Mouse (Mus musculus) MEL (cell line): ENCODE measurements around the gene Tet3. TPM values are rescaled to one million over a fixed set of nuclear protein-coding genes. Genes with fewer than 3 reads are reported as not detected.
A peak's percentile ranks its signal among the peaks of the same experiment; 100 is the strongest.

ENCODE experiments used
- DNase-seq: peaks from one replicate; pipeline ENCODE4 v3.0.0; 2011; ENCODE audit warnings: low read depth, low spot score
- H3K27ac ChIP-seq: 2 replicates; pipeline ENCODE4 v1.5.1; 2012; ENCODE audit warnings: low read depth, mild to moderate bottlenecking, control low read depth, low read length, moderate library complexity; ENCODE audit not compliant: control insufficient read depth
- H3K27me3 ChIP-seq, 2 experiments: fragments of 150-350 bp in 1 of 2; sonication (generic) in 1 of 2; 2 replicates each; pipeline ENCODE4 v1.6.1; 2012; ENCODE audit warnings: low read length in 2 of 2, mild to moderate bottlenecking in 2 of 2, improper control_type of control experiment in 1 of 2, moderate library complexity in 1 of 2; ENCODE audit not compliant: insufficient read depth in 2 of 2, control insufficient read depth in 1 of 2
- H3K36me3 ChIP-seq, 2 experiments: 2 replicates each; pipeline ENCODE4 v1.6.1; 2012 to 2014; ENCODE audit warnings: low read length in 2 of 2, improper control_type of control experiment in 1 of 2, inconsistent platforms in 1 of 2, mild to moderate bottlenecking in 1 of 2; ENCODE audit not compliant: insufficient read depth in 2 of 2, control insufficient read depth in 1 of 2
- H3K4me1 ChIP-seq, 2 experiments: fragments of 150-350 bp in 1 of 2; sonication (generic) in 1 of 2; 2 replicates each; pipeline ENCODE4 v1.6.1; 2012; ENCODE audit warnings: low read length in 2 of 2, improper control_type of control experiment in 1 of 2, mild to moderate bottlenecking in 1 of 2; ENCODE audit not compliant: insufficient read depth in 2 of 2, control insufficient read depth in 1 of 2
- H3K4me3 ChIP-seq, 2 experiments: fragments of 150-350 bp in 1 of 2; sonication (generic) in 1 of 2; 2 replicates each; pipeline ENCODE4 v1.5.1; 2012; ENCODE audit warnings: low read depth in 2 of 2, low read length in 2 of 2, mild to moderate bottlenecking in 2 of 2, moderate library complexity in 2 of 2, control low read depth in 1 of 2, improper control_type of control experiment in 1 of 2; ENCODE audit not compliant: control insufficient read depth in 1 of 2, insufficient read depth in 1 of 2
- H3K79me2 ChIP-seq: 2 replicates; pipeline ENCODE4 v1.6.1; 2012; ENCODE audit warnings: mild to moderate bottlenecking, low read length, moderate library complexity; ENCODE audit not compliant: control insufficient read depth, poor library complexity, insufficient read depth
- H3K9ac ChIP-seq: 2 replicates; pipeline ENCODE4 v1.6.1; 2012; ENCODE audit warnings: low read depth, mild to moderate bottlenecking, control low read depth, low read length, moderate library complexity; ENCODE audit not compliant: control insufficient read depth, poor library complexity, severe bottlenecking
- H3K9me3 ChIP-seq: fragments of 150-350 bp; sonication (generic); replicated peaks from 2 replicates; pipeline ENCODE4 v1.6.1; 2012; ENCODE audit warnings: mild to moderate bottlenecking, low read length, improper control_type of control experiment, moderate library complexity; ENCODE audit not compliant: insufficient read depth
- CHD1 ChIP-seq: IDR thresholded peaks from 2 replicates; pipeline ENCODE4 v1.6.1; 2012; ENCODE audit warnings: low read depth, mild to moderate bottlenecking, inconsistent platforms, low read length, improper control_type of control experiment
- ELF1 ChIP-seq: IDR thresholded peaks from 2 replicates; pipeline ENCODE4 v1.6.1; 2014; ENCODE audit warnings: low read depth, mild to moderate bottlenecking, inconsistent platforms, low read length, improper control_type of control experiment, moderate library complexity
- EP300 ChIP-seq, 2 experiments: IDR thresholded peaks; 2 replicates each; pipeline ENCODE4 v1.6.1; 2011; ENCODE audit warnings: improper control_type of control experiment in 2 of 2, low read length in 2 of 2, low read depth in 1 of 2, mild to moderate bottlenecking in 1 of 2
- GABPA ChIP-seq: IDR thresholded peaks from 2 replicates; pipeline ENCODE4 v1.6.1; 2012; ENCODE audit warnings: low read depth, mild to moderate bottlenecking, inconsistent platforms, low read length, improper control_type of control experiment, moderate library complexity
- GATA1 ChIP-seq: IDR thresholded peaks from 2 replicates; pipeline ENCODE4 v1.6.1; 2011; ENCODE audit warnings: low read depth, low read length, improper control_type of control experiment
- JUND ChIP-seq: IDR thresholded peaks from 2 replicates; pipeline ENCODE4 v1.6.1; 2011; ENCODE audit warnings: low read depth, mild to moderate bottlenecking, improper control_type of control experiment, low read length
- MAX ChIP-seq: IDR thresholded peaks from 2 replicates; pipeline ENCODE4 v1.6.1; 2011; ENCODE audit warnings: low read length, improper control_type of control experiment
- MAZ ChIP-seq: IDR thresholded peaks from 2 replicates; pipeline ENCODE4 v1.6.1; 2012; ENCODE audit warnings: low read depth, mild to moderate bottlenecking, inconsistent platforms, low read length, improper control_type of control experiment
- MYB ChIP-seq: IDR thresholded peaks from 2 replicates; pipeline ENCODE4 v1.6.1; 2011; ENCODE audit warnings: mild to moderate bottlenecking, low read depth, low read length, improper control_type of control experiment
- MYC ChIP-seq: IDR thresholded peaks from 2 replicates; pipeline ENCODE4 v1.6.1; 2011; ENCODE audit warnings: low read depth, mild to moderate bottlenecking, low read length, improper control_type of control experiment, moderate library complexity
- NELFE ChIP-seq: IDR thresholded peaks from 2 replicates; pipeline ENCODE4 v1.6.1; 2011; ENCODE audit warnings: low read depth, low read length, improper control_type of control experiment
- POLR2A ChIP-seq, 2 experiments: IDR thresholded peaks; 2 replicates each; pipeline ENCODE4 v1.6.1; 2011 to 2012; ENCODE audit warnings: low read length in 2 of 2, mild to moderate bottlenecking in 2 of 2, control low read depth in 1 of 2, improper control_type of control experiment in 1 of 2, low read depth in 1 of 2, moderate library complexity in 1 of 2; ENCODE audit not compliant: control insufficient read depth in 1 of 2, insufficient read depth in 1 of 2, poor library complexity in 1 of 2
- RAD21 ChIP-seq: IDR thresholded peaks from 2 replicates; pipeline ENCODE4 v1.6.1; 2011; ENCODE audit warnings: mild to moderate bottlenecking, low read depth, low read length, improper control_type of control experiment
- SIN3A ChIP-seq: IDR thresholded peaks from 2 replicates; pipeline ENCODE4 v1.6.1; 2012; ENCODE audit warnings: low read length, improper control_type of control experiment, inconsistent platforms
- SMC3 ChIP-seq: IDR thresholded peaks from 2 replicates; pipeline ENCODE4 v1.6.1; 2011; ENCODE audit warnings: low read depth, low read length, improper control_type of control experiment
- TAL1 ChIP-seq: IDR thresholded peaks from 2 replicates; pipeline ENCODE4 v1.6.1; 2012; ENCODE audit warnings: mild to moderate bottlenecking, inconsistent platforms, low read length, moderate library complexity, mixed read lengths
- USF1 ChIP-seq: IDR thresholded peaks from 2 replicates; pipeline ENCODE4 v1.6.1; 2014; ENCODE audit warnings: low read depth, mild to moderate bottlenecking, inconsistent platforms, low read length, improper control_type of control experiment, moderate library complexity
- USF2 ChIP-seq, 2 experiments: IDR thresholded peaks; 2 replicates each; pipeline ENCODE4 v1.6.1; 2011 to 2012; ENCODE audit warnings: improper control_type of control experiment in 2 of 2, low read length in 2 of 2, borderline replicate concordance in 1 of 2, inconsistent platforms in 1 of 2, low read depth in 1 of 2, mild to moderate bottlenecking in 1 of 2; ENCODE audit not compliant: insufficient read depth in 1 of 2
- ZC3H11A ChIP-seq: IDR thresholded peaks from 2 replicates; pipeline ENCODE4 v1.6.1; 2012; ENCODE audit warnings: low read depth, mild to moderate bottlenecking, inconsistent platforms, low read length, improper control_type of control experiment
- ZKSCAN1 ChIP-seq: IDR thresholded peaks from 2 replicates; pipeline ENCODE4 v1.6.1; 2012; ENCODE audit warnings: low read depth, mild to moderate bottlenecking, inconsistent platforms, low read length, improper control_type of control experiment, moderate library complexity
- ZMIZ1 ChIP-seq: IDR thresholded peaks from 2 replicates; pipeline ENCODE4 v1.6.1; 2012; ENCODE audit warnings: low read depth, mild to moderate bottlenecking, inconsistent platforms, low read length, improper control_type of control experiment, moderate library complexity
- ZNF384 ChIP-seq: IDR thresholded peaks from 2 replicates; pipeline ENCODE4 v1.6.1; 2012; ENCODE audit warnings: low read depth, mild to moderate bottlenecking, inconsistent platforms, low read length, improper control_type of control experiment
- polyA plus RNA-seq, 2 experiments: library from polyadenylated mRNA; stranded (reverse) in 1 of 2; unstranded in 1 of 2; fragments of >175 nt in 1 of 2; fragments of >200 nt in 1 of 2; gene quantifications; 2 replicates each; pipeline versions ENCODE4 v1.2.1 to v1.2.4; 2012; ENCODE audit warnings: low replicate concordance in 2 of 2, low read depth in 1 of 2; ENCODE audit not compliant: insufficient read length in 2 of 2, insufficient read depth in 1 of 2, missing spikeins in 1 of 2
- total RNA-seq: library from RNA; depleted of rRNA; stranded (reverse); fragments of 300-350 nt; gene quantifications from 2 replicates; pipeline ENCODE4 v1.2.3, GENCODE M21; 2012

Tet3 gene
- total and polyA plus RNA-seq, 3 experiments = 11.6 to 35.3 (median 22.9) TPM

DNA sequence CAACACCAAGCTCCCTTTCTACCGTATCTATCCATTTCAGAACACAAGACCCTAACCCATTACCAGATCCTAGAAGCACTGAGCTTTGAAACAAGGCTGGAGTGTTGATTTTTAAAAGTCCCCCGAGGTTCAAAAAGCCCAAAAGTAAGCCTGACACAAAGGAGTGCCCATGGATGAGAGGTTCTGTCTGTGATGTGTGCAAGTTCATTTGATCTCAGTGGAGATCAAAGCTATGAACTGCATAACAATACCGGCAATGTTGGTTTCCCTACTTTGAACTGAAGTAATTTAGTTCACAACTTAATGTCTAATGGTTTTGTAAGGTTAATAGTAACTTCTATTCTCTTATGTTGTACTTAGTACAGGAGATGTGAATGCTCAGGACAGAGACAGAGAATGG, 21.7 kb downstream of the Tet3 start:
- H3K27ac ChIP-seq = 0 out of 2 replicates have a peak overlapping the region, but pooled peaks have one; percentile 7
- DNase-seq = no peak
- no peak overlapping the region for H3K4me3 ChIP-seq
- H3K9ac ChIP-seq = no peak overlapping the region
- peaks cover 5 to 20% of the 10 kb centered on the region in 2 experiments for H3K4me1 ChIP-seq
- H3K79me2 ChIP-seq = peaks cover 11% of the 10 kb centered on the region
- no peak for TF ChIP-seq MAX
- no peak for TF ChIP-seq POLR2A (IDR thresholded peaks at IDR 0.05; ENCODE audit: control insufficient read depth in 1 of 2, insufficient read depth in 1 of 2, low read depth in 1 of 2, low read length in 2 of 2, poor library complexity in 1 of 2)
- TF ChIP-seq GABPA = no peak
- TF ChIP-seq RAD21 = no peak
- no peak for TF ChIP-seq SMC3
- TF ChIP-seq CHD1 = no peak
- TF ChIP-seq SIN3A = no peak
- TF ChIP-seq GATA1 = no peak
- TF ChIP-seq USF2 (IDR thresholded peaks at IDR 0.05; ENCODE audit: borderline replicate concordance in 1 of 2, insufficient read depth in 1 of 2, low read depth in 1 of 2, low read length in 2 of 2) = no peak
- no peak for TF ChIP-seq ZC3H11A
- no peak for TF ChIP-seq MYB
- TF ChIP-seq USF1 = no peak
- H3K36me3 ChIP-seq = peaks cover 3 to 15% of the 10 kb centered on the region in 2 experiments; a peak in 3 of 4 replicates
- H3K27me3 ChIP-seq = no peaks in the 10 kb centered on the region
- H3K9me3 ChIP-seq = no peaks in the 10 kb centered on the region

DNA sequence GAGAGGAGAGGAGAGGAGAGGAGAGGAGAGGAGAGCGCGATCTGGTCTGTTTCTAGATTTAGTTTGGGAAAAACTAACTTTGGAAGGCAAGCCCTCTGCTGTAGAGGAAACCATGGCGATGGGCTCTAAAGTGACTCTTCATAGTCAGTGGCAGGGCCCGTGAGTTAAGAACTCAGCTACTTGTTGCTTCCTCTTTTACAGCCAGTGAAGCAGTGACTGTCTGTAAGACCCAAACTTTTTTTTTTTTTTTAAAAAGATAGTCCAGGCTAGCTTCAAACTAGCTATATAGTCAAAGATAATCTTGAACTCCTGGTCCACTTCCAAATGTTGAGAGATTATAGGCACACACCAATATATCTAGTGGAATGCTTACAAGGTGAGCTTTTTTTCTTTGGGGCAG, 22.3 kb downstream of the Tet3 start:
- peaks cover 12% of the 10 kb centered on the region for H3K79me2 ChIP-seq
- peaks cover 3 to 15% of the 10 kb centered on the region in 2 experiments; a peak in 3 of 4 replicates for H3K36me3 ChIP-seq
- peaks cover 5 to 20% of the 10 kb centered on the region in 2 experiments for H3K4me1 ChIP-seq
- no peak overlapping the region for H3K9ac ChIP-seq
- H3K9me3 ChIP-seq = no peaks in the 10 kb centered on the region
- TF ChIP-seq ZNF384 = peak; percentile 99
- peak; percentile 41; the same call in 1 of the 2 replicates for TF ChIP-seq GATA1
- TF ChIP-seq ZMIZ1 = no peak
- no peak for TF ChIP-seq TAL1
- TF ChIP-seq, all 39 proteins: peak for 2
- no peak overlapping the region for H3K4me3 ChIP-seq
- peak; percentile 82 for DNase-seq
- H3K27ac ChIP-seq = no peak overlapping the region
- H3K27me3 ChIP-seq = no peaks in the 10 kb centered on the region

DNA sequence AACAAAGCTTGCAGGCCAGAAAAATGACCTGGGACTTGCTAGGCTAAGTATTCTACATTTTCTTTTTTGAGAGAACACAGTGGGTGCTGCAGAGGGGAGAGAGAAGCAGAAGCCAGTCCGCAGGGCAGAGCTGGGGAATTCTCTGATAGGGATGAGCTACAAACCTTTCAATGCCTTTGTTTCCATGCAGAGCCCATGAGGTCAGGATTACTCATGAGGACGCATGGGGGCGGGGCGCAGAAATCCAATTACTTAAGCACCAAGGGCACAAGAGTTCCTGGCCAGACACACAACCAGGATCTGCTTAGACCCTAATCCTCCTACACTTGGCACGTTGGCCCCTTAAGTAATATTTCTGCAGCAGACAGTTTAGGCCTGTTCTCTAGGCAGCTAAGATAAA, 23.7 kb downstream of the Tet3 start:
- TF ChIP-seq ZKSCAN1 = no peak
- no peak for TF ChIP-seq TAL1
- TF ChIP-seq MYC = no peak
- no peak for TF ChIP-seq SIN3A
- TF ChIP-seq MAZ = no peak
- no peak for TF ChIP-seq ZNF384
- TF ChIP-seq NELFE = no peak
- no peak for TF ChIP-seq ELF1
- no peak for TF ChIP-seq EP300 (IDR thresholded peaks at IDR 0.05; ENCODE audit: low read depth in 1 of 2, low read length in 2 of 2)
- TF ChIP-seq ZMIZ1 = no peak
- no peak for TF ChIP-seq MAX
- no peak for TF ChIP-seq JUND
- TF ChIP-seq, all 39 proteins: peak for 0
- H3K9ac ChIP-seq = no peak overlapping the region
- no peaks in the 10 kb centered on the region for H3K27me3 ChIP-seq
- no peak overlapping the region for H3K27ac ChIP-seq
- H3K36me3 ChIP-seq = peaks cover 12 to 13% of the 10 kb centered on the region in 2 experiments
- no peak for DNase-seq
- H3K79me2 ChIP-seq = peaks cover 10% of the 10 kb centered on the region
- no peak overlapping the region for H3K4me3 ChIP-seq
- no peaks in the 10 kb centered on the region for H3K9me3 ChIP-seq
- H3K4me1 ChIP-seq = peaks cover 5 to 10% of the 10 kb centered on the region in 2 experiments; a peak in 3 of 4 replicates
